Mouse (Mus musculus) brain, embryonic 14.5 days (tissue): ENCODE results near the gene Dhx35. TPM values are rescaled to one million over a fixed set of nuclear protein-coding genes. Genes with fewer than 3 reads are reported as not detected.
A peak's percentile ranks its signal among the peaks of the same experiment; 100 is the strongest.

Experiments
- DNase-seq: peaks from one replicate; pipeline ENCODE4 v3.0.0-alpha.2; 2011; ENCODE audit warnings: low read depth
- CTCF ChIP-seq: fragments of 200-500 bp; IDR thresholded peaks from 2 replicates; pipeline ENCODE4 v1.5.1; 2012; ENCODE audit warnings: inconsistent platforms, mild to moderate bottlenecking, moderate library complexity, borderline replicate concordance; ENCODE audit not compliant: insufficient read depth, insufficient read length; ENCODE audit errors: extremely low read depth
- POLR2A ChIP-seq: fragments of 200-500 bp; IDR thresholded peaks from 2 replicates; pipeline ENCODE4 v1.6.1; 2012; ENCODE audit warnings: mild to moderate bottlenecking, inconsistent platforms, borderline replicate concordance; ENCODE audit not compliant: poor library complexity, insufficient read depth, insufficient read length, severe bottlenecking; ENCODE audit errors: extremely low read depth
- polyA plus RNA-seq: library from polyadenylated mRNA; depleted of rRNA; stranded (reverse); fragments of >200 nt; gene quantifications from 2 replicates; pipeline ENCODE4 v1.2.3, GENCODE M21; 2012; rRNA removed

The Dhx35 gene
- 29.8 and 39.6 TPM in 2 replicates for polyA plus RNA-seq

DNA sequence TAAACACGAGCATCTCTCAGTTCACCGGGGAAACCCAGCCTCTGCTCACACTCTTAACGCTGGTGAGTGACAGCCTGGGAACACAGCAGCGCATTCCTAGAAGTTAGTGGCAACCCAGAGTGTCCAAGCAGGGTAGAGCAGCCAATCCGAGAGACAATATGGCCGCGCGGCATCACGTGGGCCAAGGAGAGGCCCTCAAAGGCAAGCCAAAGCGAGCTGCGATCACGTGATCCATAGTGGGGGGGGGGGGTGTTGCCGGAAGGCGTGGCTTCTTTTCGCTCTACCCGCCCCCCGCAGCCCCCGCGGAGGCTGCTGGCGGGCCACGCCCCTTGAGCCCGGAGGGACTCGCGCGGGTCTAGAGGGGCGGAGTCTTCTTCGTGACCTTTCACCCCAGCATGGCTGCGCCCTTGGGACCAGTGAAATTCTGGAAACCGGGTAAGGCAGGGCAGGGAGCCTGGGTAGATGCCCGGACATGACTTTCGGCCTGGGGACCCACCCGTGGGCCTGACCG lies at the start of gene Dhx35:
TSS of gene Dhx35 (plus strand) at position 314 of the 511 bp plus-strand sequence.
- TF ChIP-seq CTCF (no peak), POLR2A (peak; percentile 26; the same call in 1 of the 2 replicates)
- DNase-seq, result peak; percentile 99

DNA sequence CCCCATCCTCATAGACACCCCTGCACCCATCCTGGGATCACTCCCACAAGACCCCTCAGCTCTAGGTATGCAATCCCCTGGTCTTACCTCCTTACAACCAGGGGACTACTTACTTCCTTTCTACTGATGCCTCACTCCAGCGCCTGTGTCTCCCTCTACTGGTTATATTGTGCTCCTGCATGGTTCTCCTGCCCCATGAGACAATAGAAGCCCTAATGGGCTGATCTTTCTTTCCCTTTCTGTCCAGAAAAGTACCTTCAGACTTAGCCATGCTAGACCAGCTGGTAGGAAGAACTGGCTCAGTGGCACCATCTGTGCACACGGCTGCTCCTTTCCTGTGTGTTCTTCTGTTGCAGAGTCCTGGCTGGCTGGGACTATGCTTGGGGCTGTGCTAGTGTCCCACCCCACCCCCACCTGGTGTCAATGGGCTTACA lies 49.5 kb upstream of the Dhx35 start:
- TF ChIP-seq POLR2A, result no peak
- TF ChIP-seq CTCF, result peak; percentile 70; the same call in 1 of the 2 replicates
- DNase-seq, result peak; percentile 75

DNA sequence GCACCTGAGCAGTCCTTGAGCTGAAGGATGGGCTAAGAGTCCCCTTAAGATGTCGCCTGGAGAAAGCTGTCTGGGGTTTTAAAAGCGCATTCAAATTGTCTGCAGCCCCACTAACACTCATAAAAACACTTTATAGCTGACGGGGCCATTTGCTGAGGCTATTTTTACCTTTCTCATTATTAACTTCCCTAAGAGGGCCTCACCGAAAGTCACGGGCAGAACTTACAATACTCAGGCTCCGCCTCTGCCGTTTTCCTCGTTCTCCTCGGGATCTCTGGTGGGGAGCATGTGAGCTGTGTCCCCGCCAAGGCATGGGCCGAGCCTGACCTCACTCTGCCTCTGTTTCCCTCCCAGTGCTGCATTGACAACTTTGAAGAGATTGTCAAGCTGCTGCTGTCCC lies 48.4 kb upstream of the Dhx35 start:
- no peak for DNase-seq
- TF ChIP-seq CTCF (no peak), POLR2A (no peak)

DNA sequence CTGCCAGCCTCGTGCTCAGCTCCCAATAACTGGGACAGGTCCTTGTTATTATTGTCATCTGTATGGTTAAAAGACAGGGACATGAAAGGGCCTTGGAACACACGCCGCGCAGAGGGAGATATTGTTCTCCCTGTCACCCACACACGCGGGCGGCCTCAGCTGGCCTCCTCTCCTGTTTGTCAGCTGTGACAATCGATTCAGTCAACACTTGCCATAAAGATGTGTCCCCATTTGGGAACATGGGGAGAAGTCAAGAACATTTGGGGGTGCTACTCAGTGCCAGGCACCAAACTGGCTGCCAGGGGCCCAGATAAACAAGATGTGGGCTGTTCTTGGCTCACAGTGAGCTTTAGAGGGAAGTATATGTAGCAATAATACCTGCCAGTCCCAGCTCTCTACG lies 45.2 kb upstream of the Dhx35 start:
- DNase-seq, result no peak
- TF ChIP-seq POLR2A (no peak), CTCF (no peak)

DNA sequence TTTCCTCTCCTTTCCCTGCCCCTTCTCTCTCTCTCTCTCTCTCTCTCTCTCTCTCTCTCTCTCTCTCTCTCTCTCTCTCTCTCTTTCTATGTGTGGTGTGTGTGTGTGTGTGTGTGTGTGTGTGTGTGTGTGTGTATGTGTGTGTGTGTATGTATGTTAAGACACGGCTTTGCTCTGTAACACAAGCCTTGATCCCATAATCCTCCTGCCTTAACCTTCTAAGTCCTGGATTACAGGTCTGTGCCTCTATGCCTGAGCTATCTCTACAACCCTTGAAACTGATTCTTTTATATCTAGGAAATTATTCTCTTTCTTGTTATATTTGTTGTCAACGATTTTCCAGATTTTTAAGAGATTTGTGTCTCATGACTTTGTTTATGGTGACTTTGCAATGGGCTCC lies 34.4 kb upstream of the Dhx35 start:
- no peak for DNase-seq

DNA sequence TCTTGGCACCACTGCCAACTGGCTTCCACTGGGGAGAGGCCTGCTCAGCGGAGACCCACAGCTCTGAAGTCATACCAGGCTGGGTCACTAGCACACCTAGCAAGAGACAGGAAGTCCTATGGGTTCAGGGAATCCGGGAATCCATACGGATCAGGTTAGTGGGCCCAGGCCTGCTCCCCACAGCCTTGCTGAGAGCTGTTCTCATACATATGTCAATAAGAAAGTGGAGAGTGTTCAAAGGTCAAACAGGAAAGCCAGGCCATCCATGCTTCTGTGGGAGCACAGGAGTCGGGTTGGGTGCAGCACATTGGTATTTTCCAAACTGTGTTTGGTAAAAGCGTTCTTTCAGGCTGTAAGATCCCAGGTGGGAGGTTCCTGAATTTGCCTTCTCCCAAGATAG lies 32.3 kb upstream of the Dhx35 start:
- DNase-seq, result no peak
- TF ChIP-seq POLR2A, result no peak
- TF ChIP-seq CTCF, result no peak

More for the DNA sequence above, 34.4 kb upstream of the Dhx35 start:
- TF ChIP-seq CTCF (no peak), POLR2A (no peak)

DNA sequence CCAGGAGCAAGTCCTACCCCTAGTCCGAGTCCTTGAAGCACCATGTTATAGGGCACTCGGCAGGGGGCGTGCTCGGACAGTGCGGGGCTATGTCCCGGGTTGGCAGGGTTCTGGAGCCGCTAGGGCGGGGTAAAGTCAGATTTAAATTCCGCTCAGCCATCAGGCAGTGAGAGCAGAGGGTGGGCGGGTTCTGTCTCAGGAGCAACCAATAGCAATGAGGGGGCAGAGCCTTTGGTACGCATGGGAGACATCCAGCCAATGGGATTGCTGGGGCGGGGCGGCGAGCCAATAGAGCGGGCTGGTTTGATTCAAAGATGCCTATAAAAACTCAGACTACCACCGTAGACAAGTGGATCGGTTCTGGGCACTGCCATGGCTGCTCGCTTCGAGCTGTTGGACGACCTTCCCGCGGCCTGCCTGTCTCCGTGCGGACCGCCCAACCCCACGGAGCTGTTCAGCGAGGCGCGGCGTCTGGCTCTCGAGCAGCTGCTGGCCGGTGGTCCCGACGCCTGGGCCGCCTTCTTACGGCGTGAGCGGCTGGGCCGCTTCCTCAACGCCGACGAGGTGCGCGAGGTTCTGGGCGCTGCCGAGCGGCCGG lies 26.8 kb upstream of the Dhx35 start, which contains the start of gene Fam83d:
TSS of gene Fam83d (plus strand) at position 352 of the 598 bp plus-strand sequence.
- TF ChIP-seq CTCF (peak; percentile 60), POLR2A (peak; percentile 72; the same call in 1 of the 2 replicates)
- peak; percentile 99 for DNase-seq

DNA sequence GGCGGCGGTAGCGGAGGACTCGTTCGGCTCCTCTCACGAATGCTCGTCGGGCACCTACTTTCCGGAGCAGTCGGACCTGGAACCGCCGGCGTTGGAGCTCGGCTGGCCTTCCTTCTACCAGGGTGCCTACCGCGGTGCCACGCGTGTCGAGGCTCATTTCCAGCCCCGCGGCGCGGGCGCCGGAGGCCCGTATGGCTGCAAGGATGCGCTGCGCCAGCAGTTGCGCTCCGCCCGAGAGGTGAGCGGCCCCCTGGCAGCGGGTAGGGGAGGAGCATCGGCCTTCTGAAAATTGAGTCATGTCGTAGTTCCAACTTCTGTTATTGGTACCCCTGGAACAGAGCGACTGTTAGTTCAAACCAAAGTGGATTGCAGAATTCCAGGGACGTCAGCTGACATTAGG lies 26.3 kb upstream of the Dhx35 start:
- peak; percentile 48 for DNase-seq
- TF ChIP-seq POLR2A, result no peak
- TF ChIP-seq CTCF, result no peak

DNA sequence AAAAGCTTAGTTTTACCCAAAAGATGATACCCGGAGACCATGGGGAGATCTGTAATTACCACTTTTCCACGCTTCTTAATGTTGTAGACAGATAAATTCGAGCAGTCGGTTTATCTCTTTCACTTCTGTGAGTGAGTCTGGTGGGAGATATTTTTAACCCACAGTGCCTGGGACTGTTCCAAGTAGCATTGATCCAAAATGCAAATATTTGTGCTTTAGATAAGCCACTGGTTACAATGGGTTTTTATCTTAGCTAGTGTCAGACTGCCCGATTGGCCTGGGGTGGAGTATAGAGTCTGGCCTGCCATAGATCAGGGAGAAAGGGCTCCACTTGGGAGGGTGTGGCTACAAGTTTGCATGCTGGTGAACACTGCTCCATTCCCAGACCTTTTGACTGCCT lies 25.8 kb upstream of the Dhx35 start:
- TF ChIP-seq POLR2A (no peak), CTCF (no peak)
- DNase-seq, result no peak

DNA sequence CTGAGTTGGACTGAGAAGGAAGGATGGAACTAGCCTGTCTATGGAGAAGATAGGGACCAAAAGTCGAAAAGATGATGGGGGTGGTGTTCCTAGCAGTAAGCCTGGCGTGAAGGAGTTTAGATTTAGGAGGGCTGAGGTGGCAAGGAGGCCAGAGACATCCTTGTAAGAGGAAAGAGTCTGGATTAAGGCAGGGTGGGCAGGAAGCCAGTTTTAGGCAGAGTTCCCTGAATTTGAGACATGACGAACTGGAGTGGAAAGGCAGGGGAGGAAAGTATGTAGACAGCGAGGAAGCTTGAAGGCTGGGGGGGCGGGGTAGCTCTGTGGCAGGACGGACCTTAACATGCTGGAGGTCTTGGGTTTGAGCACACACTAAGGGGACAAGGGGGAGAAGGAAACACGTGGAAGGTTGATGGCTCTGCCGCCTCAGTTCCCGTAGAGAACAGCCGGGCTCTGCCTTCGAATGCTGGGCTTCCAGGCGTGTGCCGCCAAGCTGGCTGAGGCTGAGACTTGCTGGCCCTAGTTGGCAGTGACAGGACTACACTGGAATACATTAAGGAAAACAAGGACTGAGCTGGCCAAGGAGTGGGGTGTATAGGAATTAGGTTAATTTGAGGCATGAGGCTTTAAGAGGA lies 24.4 kb upstream of the Dhx35 start:
- TF ChIP-seq POLR2A (no peak), CTCF (no peak)
- DNase-seq, result peak; percentile 77

DNA sequence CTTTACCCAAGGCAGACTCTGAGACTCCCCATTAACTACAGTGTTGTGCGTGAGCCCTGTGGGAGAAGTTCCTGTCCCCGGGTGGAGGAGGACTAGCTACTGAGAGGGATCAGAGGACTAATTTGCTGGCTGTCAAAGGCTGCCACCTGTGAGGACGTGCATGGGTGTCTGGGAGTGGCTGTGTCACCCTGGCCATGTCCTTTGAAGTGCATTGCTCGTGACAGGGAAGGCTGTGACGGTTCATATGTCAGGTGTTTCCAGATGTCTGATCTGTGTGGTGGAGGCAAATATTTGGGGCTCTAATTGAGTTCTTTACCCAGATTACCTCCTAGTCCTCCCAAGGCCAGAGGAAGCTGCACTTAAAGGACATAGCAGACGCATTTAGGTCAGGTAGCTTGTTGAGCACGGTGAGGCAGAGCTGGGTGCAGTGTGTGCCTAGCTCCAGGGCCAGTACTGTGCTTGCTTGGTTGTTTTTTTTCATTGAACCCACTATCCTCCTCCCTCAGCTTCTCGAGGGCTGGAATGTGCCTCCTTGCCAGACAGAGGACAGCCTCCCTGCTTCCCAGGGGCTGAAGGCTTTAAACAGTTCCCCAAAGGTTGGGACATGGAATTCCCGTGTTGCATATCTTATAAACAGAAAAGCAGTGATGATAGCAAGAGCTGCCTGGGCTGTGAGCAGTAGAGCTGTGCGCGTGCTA lies 23.4 kb upstream of the Dhx35 start:
- no peak for DNase-seq
- TF ChIP-seq CTCF (no peak), POLR2A (no peak)

DNA sequence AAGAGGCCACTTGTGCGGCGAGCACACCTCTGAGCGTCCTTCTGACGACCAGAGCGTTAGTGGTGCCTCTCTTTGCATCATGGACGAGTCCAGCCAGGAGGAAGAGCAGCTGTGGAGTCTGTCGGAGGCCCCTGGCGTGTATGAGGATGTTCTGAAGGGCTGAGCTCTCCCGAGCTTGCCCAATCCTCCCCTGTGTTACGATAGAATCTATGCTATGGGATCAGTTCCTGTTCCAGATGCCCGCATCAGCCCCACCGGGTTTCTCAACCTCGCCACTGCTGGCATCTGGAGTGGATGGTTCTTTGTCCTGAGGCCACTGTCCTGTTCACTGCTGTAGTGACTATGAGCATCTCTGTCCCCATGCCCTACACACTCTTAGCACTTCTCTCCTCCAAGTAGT lies 21.8 kb upstream of the Dhx35 start:
- TF ChIP-seq POLR2A, result no peak
- TF ChIP-seq CTCF, result no peak
- no peak for DNase-seq

DNA sequence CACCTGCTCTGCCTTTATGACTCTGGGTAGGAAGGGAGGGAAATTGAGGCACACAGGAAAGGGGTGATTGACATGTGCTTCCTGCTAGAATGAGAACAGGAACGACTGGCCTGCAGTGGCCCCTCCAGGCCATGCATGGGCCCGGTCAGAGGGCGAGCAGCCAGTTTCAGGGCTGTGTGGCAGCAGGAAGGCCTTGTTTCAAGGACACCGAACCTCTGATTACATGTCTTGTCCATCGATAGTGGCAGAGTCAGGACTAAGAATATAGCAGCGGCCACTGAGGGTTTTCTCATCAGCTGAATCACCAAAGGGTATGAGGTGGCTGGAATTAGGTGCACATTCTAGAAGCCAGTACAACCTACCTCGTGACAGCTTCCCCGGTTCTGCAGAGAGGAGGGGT lies 19.7 kb upstream of the Dhx35 start:
- TF ChIP-seq POLR2A, result no peak
- TF ChIP-seq CTCF, result no peak
- DNase-seq, result no peak
